Mouse (Mus musculus) liver, adult 2 months (tissue): ENCODE data around the gene 1110004F10Rik. TPM values are rescaled to one million over a fixed set of nuclear protein-coding genes. Genes with fewer than 3 reads are reported as not detected.

Experiments used
- DNase-seq: peaks from one replicate; pipeline ENCODE4 v3.0.0-alpha.2; 2011; ENCODE audit warnings: low read depth, low spot score; ENCODE audit errors: extremely low read depth
- H3K27ac ChIP-seq: fragments of 200-500 bp; replicated peaks from 2 replicates; pipeline ENCODE4 v1.5.1; 2012; ENCODE audit warnings: low read depth, mild to moderate bottlenecking, control low read depth, inconsistent platforms, low read length; ENCODE audit not compliant: insufficient read depth
- H3K27me3 ChIP-seq: fragments of 200-500 bp; 2 replicates; pipeline ENCODE4 v1.6.1; 2012; ENCODE audit warnings: mild to moderate bottlenecking, moderate library complexity, low read length, inconsistent platforms; ENCODE audit not compliant: control insufficient read depth, insufficient read depth
- H3K36me3 ChIP-seq: fragments of 200-500 bp; 2 replicates; pipeline ENCODE4 v1.6.1; 2012; ENCODE audit warnings: low read length, inconsistent platforms; ENCODE audit not compliant: control insufficient read depth, insufficient read depth
- H3K4me1 ChIP-seq: fragments of 200-500 bp; 2 replicates; pipeline ENCODE4 v1.6.1; 2011; ENCODE audit warnings: low read length; ENCODE audit not compliant: control insufficient read depth, insufficient read depth
- H3K4me3 ChIP-seq: fragments of 200-500 bp; 2 replicates; pipeline ENCODE4 v1.5.1; 2011; ENCODE audit warnings: low read depth, mild to moderate bottlenecking, control low read depth, low read length, moderate library complexity; ENCODE audit not compliant: insufficient read depth
- H3K79me2 ChIP-seq: fragments of 200-500 bp; 2 replicates; pipeline ENCODE4 v1.6.1; 2012; ENCODE audit warnings: inconsistent platforms, mild to moderate bottlenecking, low read length, moderate library complexity; ENCODE audit not compliant: control insufficient read depth, insufficient read depth
- H3K9ac ChIP-seq: fragments of 200-500 bp; 2 replicates; pipeline ENCODE4 v1.6.1; 2012; ENCODE audit warnings: low read depth, mild to moderate bottlenecking, control low read depth, inconsistent platforms, low read length
- CTCF ChIP-seq: fragments of 200-500 bp; IDR thresholded peaks from 2 replicates; pipeline ENCODE4 v1.5.1; 2011; ENCODE audit warnings: low read depth, low read length, control low read depth
- POLR2A ChIP-seq: fragments of 200-500 bp; IDR thresholded peaks from 2 replicates; pipeline ENCODE4 v1.6.1; 2011; ENCODE audit warnings: low read length, control low read depth; ENCODE audit not compliant: insufficient read depth; ENCODE audit errors: extremely low read depth
- WGBS: fragments of 180-500 bp; shearing (Covaris S2); methylation state at CpG from one replicate; pipeline ENCODE4 v1.1.7; 2018; 5-methylcytosine and 5-hydroxymethylcytosine counted together
- polyA plus RNA-seq: library from polyadenylated mRNA; depleted of rRNA; stranded (reverse); fragments of >200 nt; gene quantifications from 2 replicates; pipeline ENCODE4 v1.2.3, GENCODE M21; 2012; rRNA removed
- total RNA-seq: library from RNA; depleted of rRNA; stranded (reverse); fragments of >200 nt; gene quantifications from 2 replicates; pipeline ENCODE4 v1.2.3, GENCODE M21; 2014; rRNA removed

Gene 1110004F10Rik
- total and polyA plus RNA-seq, 2 experiments: 32.1 to 44.8 TPM

DNA sequence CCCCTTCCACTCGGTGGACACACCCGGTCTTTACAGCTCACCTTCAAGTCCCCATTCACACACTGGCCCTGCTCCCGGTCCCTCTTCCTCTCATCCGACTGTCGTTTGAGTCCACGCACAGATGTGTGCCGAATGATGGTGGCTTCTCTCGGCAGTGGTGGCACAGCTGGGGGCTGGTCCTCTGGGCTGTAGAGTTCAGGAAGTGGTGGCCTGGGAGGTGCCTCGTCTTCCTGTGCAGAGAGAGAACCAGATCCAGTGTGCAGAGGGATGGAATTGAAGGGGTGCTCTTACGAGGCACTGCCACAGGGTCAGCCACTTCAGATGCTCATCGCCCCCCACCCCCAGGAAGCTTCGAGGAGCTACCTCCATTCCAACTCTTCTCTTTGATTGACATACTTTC lies 98.0 kb downstream of the 1110004F10Rik start:
- no peaks in the 10 kb centered on the region for H3K4me1 ChIP-seq
- H3K79me2 ChIP-seq: no peaks in the 10 kb centered on the region
- no peak for DNase-seq
- no peaks in the 10 kb centered on the region for H3K27me3 ChIP-seq
- WGBS: 84% methylated on average over 12 of the region's 12 CpGs
- H3K4me3 ChIP-seq: no peak overlapping the region
- peaks cover 2% of the 10 kb centered on the region; the same call in 1 of the 2 replicates for H3K36me3 ChIP-seq
- H3K27ac ChIP-seq: no peak overlapping the region
- TF ChIP-seq POLR2A: no peak
- TF ChIP-seq CTCF: no peak
- H3K9ac ChIP-seq: no peak overlapping the region

DNA sequence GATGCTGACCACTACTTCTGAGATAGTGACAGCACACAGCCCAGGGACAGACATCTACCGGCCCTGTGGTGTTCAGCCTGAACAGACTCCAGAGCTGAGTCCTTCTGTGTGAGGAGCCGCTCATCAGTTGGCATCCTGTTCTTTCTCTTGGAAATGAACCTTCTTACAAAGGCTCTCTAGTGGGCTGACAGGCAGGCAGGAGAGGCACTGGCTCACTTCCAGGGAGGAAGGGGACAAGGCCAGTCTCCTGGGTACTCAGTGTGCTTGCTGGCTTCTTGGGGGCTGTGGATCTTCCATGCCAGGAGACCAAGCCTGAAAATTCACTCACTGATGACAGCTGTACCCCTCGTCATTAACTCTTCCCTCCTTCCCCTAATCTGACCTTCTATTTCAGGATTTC lies 98.5 kb downstream of the 1110004F10Rik start:
- no peaks in the 10 kb centered on the region for H3K79me2 ChIP-seq
- H3K9ac ChIP-seq: no peak overlapping the region
- H3K27ac ChIP-seq: no peak overlapping the region
- no peaks in the 10 kb centered on the region for H3K4me1 ChIP-seq
- DNase-seq: no peak
- TF ChIP-seq CTCF: no peak
- no peak for TF ChIP-seq POLR2A
- peaks cover 2% of the 10 kb centered on the region; the same call in 1 of the 2 replicates for H3K36me3 ChIP-seq
- WGBS: 83% methylated on average over 3 of the region's 3 CpGs
- no peak overlapping the region for H3K4me3 ChIP-seq
- no peaks in the 10 kb centered on the region for H3K27me3 ChIP-seq

GRCm38 (mm10) chr7:116145030-116145429 lies 105.8 kb downstream of the 1110004F10Rik start:
- DNase-seq: peak; percentile 22
- 82% methylated on average over 6 of the region's 6 CpGs for WGBS
- Histone ChIP-seq H3K27me3 (no peaks in the 10 kb centered on the region), H3K27ac (no peak overlapping the region), H3K4me3 (no peak overlapping the region), H3K79me2 (no peaks in the 10 kb centered on the region), H3K9ac (no peak overlapping the region), H3K36me3 (peaks cover 2% of the 10 kb centered on the region; the same call in 1 of the 2 replicates), H3K4me1 (no peaks in the 10 kb centered on the region)
- TF ChIP-seq POLR2A: no peak

GRCm38 (mm10) chr7:116147114-116147513 lies 107.9 kb downstream of the 1110004F10Rik start:
- WGBS: 93% methylated on average over 2 of the region's 2 CpGs
- Histone ChIP-seq H3K27me3 (no peaks in the 10 kb centered on the region), H3K4me3 (no peak overlapping the region), H3K9ac (no peak overlapping the region), H3K36me3 (no peaks in the 10 kb centered on the region; the same call in 1 of the 2 replicates), H3K4me1 (no peaks in the 10 kb centered on the region), H3K79me2 (no peaks in the 10 kb centered on the region), H3K27ac (no peak overlapping the region)
- no peak for DNase-seq
- TF ChIP-seq POLR2A (no peak), CTCF (no peak)

GRCm38 (mm10) chr7:116149568-116149967 lies 110.4 kb downstream of the 1110004F10Rik start:
- no peak for TF ChIP-seq POLR2A
- TF ChIP-seq CTCF: no peak
- no peak overlapping the region for H3K9ac ChIP-seq
- H3K27me3 ChIP-seq: no peaks in the 10 kb centered on the region
- no peaks in the 10 kb centered on the region for H3K79me2 ChIP-seq
- no peaks in the 10 kb centered on the region for H3K36me3 ChIP-seq
- no peak overlapping the region for H3K27ac ChIP-seq
- whole genome bisulfite sequencing: 74% methylated on average over 4 of the region's 4 CpGs
- H3K4me1 ChIP-seq: no peaks in the 10 kb centered on the region
- DNase-seq: no peak
- H3K4me3 ChIP-seq: no peak overlapping the region

DNA sequence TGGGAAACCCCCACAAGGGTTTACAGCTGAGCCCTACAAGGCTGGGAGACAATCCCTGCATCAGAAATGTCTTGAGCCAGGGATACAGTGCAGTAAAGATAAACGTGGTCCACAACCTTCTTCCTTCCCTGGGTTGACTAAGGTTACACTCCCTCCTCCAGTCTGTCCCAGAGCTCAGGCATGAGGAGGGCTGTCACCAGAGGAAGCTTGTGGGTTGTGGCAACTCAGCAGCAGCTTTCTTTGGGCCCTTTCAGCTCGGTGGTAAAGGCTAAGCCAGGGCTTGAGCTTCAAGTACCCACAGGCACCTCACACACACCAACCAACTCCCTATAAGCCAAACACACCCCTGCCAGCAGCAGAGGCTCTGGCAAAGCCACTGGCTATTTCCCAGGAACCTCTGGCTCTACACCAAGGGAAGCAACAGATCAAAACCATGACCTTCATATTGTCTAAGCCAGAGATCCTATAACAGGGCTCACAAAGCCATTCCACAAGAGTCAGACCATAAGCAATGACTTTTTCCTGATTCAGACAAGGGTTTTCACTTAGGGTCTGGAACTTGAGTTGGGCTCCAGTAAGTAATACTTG lies 114.7 kb downstream of the 1110004F10Rik start:
- DNase-seq: peak; percentile 12
- Histone ChIP-seq H3K79me2 (no peaks in the 10 kb centered on the region), H3K36me3 (no peaks in the 10 kb centered on the region), H3K4me1 (no peaks in the 10 kb centered on the region), H3K27ac (no peak overlapping the region), H3K27me3 (no peaks in the 10 kb centered on the region), H3K9ac (no peak overlapping the region), H3K4me3 (no peak overlapping the region)
- no peak for TF ChIP-seq CTCF
- TF ChIP-seq POLR2A: no peak
- WGBS: 44% methylated on average over 2 of the region's 2 CpGs

Other genes with a start within 250 kb of the 1110004F10Rik start
- 34.8 and 50.0 TPM in 2 replicates for gene Sox6, start 601 bp upstream of the 1110004F10Rik start, total RNA-seq
- gene Sox6, start 601 bp upstream of the 1110004F10Rik start, polyA plus RNA-seq: 11.5 and 16.0 TPM in 2 replicates
- gene Gm4353, start 45.2 kb downstream of the 1110004F10Rik start, total RNA-seq: 0.13 and 0.28 TPM in 2 replicates
- 0.39 and 0.52 TPM in 2 replicates for gene Gm4353, start 45.2 kb downstream of the 1110004F10Rik start, polyA plus RNA-seq